Mouse (Mus musculus) B cell, adult 2 months (primary cell): ENCODE data around the gene Zpbp.

ENCODE experiments used
- DNase-seq, 2 experiments: peaks; one replicate each; pipeline ENCODE4 v3.0.0; 2022

Zpbp gene

DNA sequence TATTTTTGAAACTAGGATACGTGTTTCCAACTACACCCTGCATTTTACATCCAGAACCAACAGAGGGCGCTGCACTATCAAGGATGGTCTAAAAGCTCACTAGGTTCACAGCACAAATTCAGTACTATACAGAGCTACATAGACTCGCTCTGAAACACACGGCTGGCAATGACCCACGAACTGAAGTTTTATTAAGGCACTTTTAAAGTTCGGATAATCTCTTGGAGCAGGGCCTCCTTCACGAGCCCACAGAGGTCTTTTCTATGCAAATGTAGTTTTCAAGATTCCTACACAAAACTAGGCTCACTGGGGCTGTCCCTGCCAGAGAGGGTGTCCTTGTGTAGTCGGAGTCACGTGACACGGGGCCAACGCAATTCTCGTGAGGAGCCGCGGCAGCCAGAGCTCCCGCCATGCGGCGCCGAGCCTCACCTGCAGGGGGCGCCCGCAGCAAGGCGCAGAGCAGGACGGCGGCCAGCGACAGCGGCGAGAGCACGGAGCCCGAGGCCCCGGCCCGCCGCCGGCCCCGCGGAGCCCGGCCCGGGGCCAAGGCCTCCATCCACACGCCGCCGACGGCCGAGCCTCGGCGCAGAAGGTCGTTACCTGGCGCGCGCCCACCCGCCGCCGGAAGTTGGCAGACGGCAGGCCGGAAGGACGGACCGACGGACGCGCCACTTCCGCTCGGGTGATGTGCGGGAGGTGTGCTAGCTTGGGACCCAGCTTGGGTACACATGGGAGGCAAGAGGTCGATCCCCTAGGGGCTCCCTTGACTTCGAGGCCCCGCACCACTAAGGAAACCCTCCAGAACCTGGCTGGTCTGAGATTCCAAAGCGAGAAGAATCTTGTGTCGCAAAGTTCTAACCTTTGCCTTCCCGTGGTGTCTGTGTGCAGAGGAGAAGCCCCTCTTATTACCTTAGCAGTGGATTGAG is at the start of gene Zpbp, which contains the start of gene Spata48:
Zpbp (minus strand) TSS at position 774 of the 926 bp plus-strand sequence.
Spata48 (plus strand) TSS at position 460 of the 926 bp plus-strand sequence.
- DNase-seq, result peak; percentile 96 to 98

DNA sequence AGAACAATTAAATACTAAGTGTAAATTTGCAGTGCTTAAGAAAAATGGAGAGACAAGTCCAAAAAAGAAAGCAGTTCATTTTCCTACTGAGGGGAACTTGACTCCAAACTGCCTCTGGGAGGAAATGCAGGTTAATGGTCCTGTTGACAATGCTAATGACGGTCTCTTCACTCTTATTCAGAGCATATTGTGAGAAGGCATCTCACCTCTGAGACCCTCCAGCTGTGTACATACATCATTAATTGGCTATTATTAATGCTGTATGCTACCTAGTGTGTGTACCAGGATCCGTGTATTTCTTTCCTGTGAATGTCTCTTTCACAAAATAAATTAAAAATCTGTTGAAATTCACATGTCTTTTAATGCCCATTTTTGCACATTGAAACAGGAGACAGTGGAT is 47.2 kb upstream of the Zpbp start:
- DNase-seq, result no peak

DNA sequence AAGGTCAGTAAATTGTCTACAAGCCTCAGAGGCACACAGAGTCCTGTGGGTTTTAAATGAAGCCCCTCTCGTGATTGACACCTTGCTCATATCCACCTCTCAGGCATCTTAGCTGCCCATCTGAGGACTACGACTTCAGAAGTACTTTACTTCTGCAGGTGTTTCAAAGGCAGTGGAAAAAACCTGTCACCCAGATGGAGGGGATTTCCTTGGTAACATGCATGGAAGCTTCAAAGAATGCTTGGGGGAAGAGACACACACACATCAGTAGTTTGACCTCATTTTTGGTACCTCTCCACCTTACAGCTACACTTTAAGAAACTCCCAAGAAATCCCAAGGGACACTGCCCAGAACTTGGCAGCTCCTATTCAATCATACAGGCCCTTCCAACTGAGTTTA is 44.0 kb upstream of the Zpbp start:
- peak; percentile 74 to 75 for DNase-seq

DNA sequence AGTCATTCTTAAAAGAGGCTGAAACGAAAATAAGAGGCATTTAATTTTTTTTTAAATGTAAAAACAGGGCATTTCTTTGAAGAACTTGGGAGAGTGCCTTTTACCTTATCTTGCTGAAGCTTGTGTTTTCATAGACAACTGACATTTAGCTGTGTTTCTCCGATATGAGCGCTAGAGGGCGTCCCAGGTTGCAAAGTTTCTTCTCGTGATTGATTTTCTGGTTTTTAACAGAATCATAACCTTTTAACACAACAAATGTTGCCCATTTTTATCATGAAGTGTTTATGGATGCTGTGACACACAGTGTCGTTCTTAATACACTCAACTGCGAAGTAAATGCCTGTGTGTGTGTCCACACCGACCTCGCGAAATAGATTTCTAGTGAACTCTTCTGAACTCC is 37.7 kb upstream of the Zpbp start:
- DNase-seq, result peak; percentile 82

DNA sequence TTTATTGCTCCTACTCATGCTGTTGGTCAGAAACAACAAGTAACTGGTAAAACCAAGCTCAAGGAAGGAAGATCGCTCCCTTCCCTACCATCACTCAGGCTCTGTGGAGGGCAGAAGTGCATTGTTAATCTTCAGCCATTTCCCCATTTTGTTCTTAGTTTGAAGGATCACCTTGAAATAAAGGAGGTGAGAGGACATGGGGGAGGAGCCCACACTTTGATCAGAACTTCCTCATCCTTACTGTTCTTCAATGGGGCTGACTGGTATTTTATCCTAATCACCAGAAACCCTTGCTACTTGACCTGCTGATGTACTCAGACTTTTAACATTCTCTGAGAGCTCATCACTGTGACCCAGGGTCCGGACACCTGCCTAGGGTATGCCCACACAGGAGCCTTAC is 33.5 kb upstream of the Zpbp start:
- no peak for DNase-seq

DNA sequence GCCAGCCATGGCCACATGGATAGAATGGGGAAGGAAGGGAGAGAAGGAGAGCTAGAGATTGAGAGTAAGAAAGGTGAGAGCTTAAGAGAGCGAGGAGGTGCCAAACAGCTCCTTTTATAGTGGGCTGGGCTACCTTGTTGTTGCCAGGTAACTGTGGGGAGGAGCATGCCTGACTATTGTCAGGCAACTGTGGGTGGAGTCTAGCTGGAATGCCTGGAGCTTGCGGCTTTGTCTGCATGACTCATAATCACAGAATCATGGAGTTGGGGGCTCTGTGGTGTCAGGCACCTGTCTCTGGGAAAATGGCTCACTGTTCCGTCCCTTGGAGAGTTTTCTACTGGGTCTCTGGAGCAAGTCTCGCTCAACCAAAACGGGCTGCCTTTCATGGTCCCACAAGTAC is 29.8 kb upstream of the Zpbp start:
- no peak for DNase-seq

DNA sequence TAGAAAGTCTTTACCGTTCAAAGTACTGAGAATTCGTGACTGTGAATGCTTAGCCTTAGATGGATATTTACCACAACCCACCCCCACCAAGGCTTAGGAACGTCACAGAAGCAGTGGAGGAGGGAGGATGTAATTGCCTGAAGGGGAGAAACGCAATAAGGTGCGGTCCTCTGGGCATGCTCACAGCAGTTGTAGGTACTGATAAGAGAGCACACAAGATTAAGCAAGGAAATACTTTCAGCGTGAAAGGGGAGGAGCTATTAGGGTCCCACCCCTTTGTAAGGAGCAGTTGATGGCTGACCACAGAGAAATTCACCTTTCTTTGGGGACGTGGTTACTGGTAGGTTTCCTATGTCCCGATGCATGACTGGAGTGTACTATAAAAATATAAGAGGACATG is 22.2 kb upstream of the Zpbp start:
- DNase-seq, result no peak

DNA sequence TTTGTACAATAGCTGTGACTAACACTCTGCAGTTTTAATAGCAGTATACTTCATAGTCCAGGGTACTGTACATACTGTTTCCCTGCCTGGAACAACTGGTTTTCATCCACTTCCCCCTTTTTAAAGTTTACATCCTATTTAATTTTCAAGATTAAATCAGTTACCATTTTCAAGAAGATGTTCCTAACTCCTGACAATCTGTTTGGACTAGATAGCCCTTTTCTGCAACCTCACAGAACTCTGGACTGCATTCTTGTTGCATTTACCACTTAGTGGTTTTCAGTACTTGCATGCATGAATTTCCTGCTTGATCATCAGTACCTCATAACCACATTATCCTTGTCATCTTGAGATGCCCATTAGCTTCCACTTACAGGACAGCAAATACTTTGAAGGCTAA is 6.7 kb upstream of the Zpbp start:
- DNase-seq, result no peak

DNA sequence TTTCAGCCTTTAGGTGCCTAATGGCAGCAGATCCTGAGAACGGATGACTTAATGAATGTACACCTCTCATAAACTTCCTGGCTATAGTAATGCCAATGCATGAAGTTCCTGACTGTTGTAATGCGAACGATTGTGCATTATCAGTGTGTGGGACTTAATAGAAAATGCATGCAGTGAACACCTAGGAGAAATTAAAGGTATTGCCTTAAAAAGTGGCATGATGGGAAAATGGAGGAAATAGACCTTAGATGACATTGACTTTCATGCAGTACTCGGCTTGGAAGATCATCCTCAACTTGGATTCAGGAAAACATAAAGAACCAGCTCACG is 318 bp upstream of the Zpbp start:
- DNase-seq, result no peak

DNA sequence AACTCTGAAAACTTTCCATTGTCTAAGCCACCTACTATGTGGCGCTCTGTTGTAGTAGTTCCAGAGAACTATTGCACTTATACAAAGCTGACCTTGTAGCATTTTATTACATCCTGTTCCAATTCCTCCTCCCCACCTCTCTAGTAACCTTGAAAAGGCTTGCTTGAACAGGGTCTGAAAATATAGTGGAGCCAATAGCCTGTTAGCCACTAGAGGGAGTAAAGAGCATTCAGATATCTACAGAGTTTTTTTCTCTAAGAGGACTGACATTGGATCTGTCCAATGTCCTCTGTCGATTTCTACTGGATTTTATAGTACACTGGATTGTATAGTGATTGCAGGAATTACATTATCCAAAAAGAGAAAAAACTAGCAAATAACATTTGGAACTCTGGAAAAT is 7.2 kb downstream of the Zpbp start:
- peak; percentile 19 to 27 for DNase-seq

DNA sequence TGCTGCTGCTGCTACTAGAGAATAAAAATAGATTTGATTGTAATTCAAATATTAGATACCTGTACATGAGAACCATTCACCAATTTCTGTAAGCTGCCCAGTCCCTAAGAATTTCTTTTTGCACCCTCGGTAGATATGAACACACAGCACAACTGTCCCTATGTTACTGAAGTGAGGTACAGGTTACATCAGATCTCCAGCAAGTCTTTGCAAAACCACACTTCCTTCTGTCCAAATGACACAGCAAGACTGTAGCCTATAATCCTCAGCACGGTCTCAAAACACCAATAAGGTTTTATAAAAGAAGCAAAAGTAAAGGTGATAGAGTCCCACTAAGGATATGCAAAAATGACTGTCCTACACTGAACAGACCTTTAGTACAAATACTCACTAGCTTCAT is 44.9 kb downstream of the Zpbp start:
- DNase-seq, result no peak

DNA sequence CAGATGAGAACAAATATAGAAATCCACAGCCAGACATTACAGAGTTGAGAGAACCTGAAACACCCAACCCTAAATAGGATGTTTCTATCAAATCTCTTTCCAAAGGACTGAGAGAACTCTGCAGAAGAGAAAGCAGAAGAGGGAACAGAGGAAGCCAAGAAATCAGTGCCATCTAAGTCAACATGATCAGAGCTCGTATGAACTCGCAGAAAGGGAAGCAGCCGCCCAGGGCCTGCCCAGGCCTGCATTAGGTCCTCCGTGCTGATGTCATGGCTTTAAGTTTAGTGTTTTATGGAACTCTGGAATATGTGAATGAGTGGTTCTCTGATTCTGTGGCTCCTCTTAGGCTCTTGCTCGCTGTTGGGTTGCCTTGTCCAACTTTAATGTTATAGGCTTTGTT is 48.0 kb downstream of the Zpbp start:
- DNase-seq, result no peak

DNA sequence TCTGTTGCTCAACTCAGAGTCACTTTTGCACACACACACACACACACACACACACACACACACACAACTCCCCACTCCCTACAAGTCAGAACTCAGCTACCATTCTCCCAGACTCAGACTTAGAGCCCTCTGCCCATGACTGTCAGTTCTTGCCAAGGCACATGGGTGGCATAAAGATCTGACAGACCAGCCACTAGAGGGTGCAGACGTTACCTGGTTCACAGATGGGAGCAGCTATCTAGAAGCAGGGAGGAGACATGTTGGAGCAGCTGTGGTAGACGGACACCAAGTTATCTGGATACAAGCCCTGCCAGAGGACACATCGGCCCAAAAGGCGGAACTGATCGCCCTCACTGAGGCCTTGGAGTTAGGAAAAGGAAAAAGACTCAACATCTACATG is 67.5 kb downstream of the Zpbp start:
- DNase-seq, result no peak

DNA sequence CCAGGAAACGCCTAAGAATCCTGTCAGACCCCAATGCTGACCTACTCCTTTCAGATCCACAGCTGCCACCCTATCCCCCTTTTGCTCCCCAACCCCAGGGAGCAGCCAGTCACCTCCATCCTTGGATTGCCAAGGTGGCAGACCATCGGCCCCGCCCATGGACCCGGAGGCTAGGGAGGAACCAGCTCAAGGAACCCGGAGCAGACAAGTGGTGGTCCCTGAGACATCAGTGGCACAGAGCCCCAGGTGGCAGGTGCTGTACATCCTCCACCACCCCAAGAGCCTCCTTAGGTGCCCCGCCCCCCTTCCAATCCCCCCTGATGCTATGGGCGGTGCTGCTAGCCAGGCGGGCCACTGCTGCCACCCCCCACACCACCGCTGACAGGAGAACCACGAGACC is 69.0 kb downstream of the Zpbp start:
- DNase-seq, result no peak

DNA sequence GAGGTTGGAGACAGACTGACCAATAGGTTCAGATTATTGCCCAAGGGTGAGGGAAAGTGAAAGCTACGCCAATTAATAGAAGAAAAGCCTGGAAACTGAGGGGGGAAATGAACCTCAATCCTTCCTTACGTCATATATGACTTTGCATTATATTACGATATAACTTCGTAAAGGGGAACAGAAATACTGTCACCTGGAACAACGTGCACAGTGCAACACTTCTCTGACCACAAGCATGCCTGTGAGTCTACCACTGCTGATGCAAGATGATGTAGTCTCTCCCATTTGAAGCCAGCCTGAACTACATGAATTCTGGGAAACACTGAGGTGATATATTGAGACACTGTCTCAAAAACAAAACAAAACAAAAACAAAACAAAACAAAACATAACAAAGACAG is 90.9 kb downstream of the Zpbp start:
- no peak for DNase-seq

DNA sequence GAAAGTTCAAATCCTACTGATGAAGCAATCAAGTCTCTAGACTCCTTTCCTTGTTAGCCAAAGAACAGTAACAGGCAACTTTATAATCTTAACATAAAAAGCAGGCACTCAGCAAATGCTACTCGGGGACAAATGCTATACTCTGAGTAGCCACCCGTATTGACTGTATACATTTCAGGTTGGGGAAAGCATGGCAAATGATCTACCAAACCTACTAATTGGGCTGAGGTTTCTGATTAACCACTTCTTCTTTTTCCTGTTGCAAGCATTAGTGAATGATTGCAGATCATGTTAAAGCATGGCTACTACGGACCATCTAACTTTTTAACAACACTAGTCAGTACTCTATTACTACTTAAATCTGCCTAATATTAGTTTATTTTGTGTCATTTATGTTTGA is 178.7 kb downstream of the Zpbp start:
- DNase-seq, result no peak

DNA sequence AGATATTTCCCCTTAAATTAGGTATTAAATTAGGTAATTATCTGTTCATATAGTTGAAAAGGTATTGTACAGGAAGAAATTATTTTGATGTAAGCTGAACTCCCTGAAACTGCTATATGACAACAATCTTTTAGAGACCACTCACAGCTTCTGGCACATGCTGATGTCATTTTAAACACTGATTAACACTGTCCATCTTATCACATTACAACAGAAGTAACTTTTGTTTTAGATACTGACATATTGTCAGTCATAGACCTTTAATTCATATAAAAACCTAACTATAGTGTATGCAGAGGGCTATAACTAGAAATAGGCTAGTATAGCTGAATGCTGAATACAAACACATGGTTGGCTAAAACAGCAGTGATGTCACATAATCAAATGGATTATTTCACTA is 182.1 kb downstream of the Zpbp start:
- no peak for DNase-seq

DNA sequence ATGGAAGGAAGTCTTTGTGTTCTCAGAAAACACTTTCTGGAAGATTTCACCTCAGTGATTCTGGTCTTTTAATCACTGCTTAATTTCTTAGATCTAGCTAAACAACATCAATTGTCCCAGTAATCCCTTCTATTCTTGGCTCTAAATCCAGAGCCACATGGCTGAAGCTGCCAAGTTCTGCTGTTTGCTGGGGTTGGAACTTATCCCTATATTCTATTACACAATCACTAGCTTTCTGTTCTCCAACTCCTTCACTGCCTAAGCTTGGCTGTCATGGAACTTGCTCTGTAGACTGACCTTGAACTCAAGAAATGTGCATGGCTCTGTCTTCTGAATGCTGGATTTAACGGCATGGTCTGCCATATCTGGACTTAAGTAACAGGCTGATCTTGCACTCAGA is 204.9 kb downstream of the Zpbp start:
- DNase-seq, result no peak

DNA sequence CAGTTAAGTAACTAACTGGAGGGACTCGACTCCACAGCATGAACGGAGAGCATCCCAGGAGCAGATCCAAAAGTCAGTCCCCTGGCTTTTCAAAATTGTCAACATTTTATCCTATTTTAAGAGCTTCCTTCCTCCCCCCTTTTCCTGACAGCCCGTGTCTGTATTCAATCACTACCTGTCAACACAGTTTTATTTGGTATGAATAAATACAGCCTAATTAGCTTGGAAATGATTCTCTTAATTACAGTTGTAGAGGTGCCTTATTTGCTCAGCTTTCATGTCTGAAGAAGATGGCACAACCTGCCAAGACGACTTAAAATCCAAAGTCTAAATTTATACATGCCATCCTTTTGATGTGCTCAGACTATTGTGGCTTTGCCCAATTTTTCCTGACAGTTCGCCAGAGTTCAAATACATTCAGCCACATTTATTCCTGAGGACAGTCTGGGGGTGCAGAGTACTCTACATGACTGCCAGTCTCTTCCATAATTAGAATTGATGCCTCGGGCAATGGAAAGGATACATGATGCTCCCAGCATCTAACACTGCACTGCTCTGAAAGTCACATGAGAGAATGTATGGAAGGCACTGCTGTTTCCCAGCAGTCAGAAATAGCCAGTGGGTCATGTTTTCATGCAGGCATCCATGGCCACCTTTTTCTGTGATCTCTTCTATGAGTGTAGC is 219.4 kb downstream of the Zpbp start:
- DNase-seq, result no peak

DNA sequence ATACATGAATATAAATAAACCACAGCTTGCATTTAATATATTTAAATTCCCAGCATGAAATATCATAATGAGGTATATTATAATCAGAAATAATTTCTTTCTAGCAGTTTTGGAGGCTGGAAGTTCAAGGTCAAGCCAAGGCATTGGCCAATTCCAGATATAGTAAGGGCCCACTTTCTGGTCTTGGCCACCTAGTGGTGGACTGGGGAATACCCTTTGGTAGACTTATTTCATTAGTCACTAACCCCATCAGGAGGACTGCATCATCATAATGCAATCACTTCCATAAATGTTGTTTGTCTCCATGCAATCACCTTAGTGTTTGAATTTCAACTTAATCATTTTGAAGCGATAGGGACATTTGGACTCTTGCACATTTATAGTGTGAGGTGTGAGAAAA is 222.9 kb downstream of the Zpbp start:
- peak; percentile 15 to 24 for DNase-seq
